Mouse (Mus musculus) telencephalon, adult 2 months (tissue): ENCODE measurements around the gene Mup20.
"Not testable (repeated sequence)": the region's sequence is repeated elsewhere in the genome, so short reads cannot be mapped to it uniquely, and the experiment has no call there.

Source experiments
- DNase-seq: peaks from one replicate; pipeline ENCODE4 v3.0.0-alpha.2; 2011; ENCODE audit warnings: low read depth, low spot score

Mup20 gene

DNA sequence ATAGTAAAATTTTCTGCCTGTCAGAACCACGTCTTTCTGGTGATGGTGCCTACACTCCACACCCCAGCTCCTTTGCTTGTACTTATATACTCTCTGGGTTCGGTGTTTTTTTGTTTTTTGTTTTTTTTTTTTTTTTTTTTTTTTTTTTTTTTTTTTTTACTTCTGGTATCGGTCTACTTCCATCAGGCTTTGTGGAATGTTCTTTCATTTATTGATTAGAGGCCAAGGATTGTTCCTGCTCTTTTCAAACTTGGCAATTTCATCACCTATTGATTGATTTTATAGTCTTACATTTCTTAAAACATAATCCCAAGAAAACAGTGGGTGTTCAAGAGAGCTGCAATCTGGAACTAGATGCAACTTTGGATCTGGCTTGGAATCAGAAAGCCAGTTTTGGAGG is at the start of gene Mup20:
TSS of gene Mup20 (minus strand) at position 101 of the 400 bp plus-strand sequence.
- not testable (repeated sequence) for DNase-seq

DNA sequence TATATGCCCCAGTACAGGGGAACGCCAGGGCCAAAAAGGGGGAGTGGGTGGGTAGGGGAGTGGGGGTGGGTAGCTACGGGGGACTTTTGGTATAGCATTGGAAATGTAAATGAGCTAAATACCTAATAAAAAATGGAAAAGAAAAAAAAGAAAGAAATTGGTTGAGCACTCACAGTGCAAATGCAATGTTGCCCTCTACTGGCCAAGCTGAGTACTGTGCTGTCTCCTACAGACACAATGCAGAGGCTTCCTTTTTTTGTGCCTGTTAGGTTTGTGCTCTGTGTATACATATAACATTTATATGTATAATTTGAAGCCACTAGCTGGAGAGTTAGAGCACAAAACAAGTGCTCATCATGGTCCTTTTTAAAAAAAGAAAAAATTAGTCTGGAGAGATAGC is 49.4 kb upstream of the Mup20 start:
- not testable (repeated sequence) for DNase-seq

DNA sequence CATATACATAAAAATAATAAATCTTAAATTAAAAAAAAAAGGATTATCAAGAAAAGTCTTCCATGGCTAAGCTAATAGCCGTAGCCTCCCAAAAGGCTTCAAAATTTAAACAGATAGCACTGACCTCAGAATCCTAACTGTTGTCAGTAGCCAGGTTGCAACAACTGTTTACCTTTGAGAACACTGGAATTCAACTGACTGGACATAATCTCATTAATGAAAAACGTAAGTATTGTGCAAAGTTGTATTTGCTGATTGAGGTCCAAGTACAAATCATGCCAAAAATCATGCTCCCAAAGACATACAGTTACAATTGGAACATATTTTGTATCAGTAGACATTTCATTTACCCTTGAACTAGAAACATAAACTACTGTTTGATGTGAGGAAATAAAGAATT is 34.0 kb upstream of the Mup20 start:
- no peak for DNase-seq

DNA sequence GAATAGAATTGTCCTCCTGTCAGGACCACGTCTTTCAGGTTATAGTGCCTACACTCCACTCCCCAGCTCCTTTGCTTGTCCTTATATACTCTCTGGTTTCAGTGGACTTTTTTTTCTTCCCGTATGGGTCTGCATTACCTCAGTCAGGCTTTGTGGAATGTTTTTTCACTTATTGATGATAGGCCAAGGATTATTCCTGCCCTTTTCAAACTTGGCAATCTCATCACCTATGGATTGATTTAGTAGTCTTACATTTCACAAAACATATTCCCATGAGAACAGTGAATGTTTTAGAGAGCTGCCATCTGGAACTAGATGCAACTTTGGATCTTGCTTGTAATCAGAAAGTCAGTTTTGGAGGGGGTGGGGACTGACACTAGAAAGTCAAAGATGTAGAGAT is 33.3 kb upstream of the Mup20 start, which contains the start of gene Mup3:
TSS of gene Mup3 (minus strand) at position 102 of the 400 bp plus-strand sequence.
- no peak for DNase-seq

DNA sequence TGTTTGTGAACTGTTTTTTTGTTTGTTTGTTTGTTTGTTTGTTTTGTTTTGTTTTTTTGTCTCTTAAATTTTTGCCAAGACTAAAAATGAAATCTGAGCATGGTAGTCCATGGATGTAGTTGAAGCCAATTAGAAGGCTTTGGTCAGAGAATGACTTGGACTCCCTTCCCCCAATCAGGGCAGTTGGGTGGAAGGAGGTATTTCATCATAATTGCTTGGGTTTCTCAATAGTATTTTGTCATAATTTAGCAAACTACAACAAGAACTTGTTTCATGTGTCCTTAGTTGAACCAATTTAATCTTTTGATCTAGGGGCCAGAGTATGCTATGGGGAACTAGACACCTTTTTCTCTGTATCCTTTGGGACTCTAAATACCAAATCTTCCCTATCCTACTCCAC is 28.8 kb upstream of the Mup20 start:
- DNase-seq, result no peak

DNA sequence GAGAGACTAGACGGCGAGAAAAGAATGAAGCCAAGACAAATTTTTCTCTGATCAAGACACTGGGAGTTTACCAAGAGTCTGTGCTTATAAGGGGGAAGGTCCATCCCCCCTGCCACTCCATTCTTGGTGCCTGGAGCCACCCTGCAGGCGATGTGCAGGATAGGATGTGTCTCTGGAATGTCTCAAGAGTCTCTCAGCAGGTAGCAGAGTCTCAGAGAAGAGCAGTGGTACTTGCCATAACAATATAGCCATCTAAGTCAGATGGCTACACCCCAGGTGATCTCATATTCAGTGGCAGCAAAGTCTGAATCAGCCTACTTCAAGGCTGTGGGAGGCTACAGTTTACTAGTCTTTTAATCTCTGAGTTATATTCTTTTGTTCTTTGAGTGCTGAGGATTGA is 21.2 kb upstream of the Mup20 start:
- no peak for DNase-seq

DNA sequence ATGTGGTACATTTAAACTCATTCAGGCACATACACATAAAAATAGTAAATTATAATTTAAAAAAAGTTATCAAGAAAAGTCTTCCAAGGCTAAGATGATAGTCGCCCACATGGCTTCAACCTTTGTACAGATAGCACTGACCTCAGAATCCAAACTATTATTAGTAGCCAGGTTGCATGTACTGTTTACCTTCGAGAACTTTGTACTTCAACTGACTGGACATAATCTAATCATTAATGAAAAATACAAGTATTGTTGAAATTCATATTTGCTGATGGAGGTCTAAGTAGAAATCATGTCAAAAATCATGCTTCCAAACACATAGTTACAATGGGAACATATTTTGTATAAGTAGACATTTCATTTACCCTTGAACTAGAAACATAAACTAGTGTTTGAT is 822 bp upstream of the Mup20 start:
- not testable (repeated sequence) for DNase-seq

DNA sequence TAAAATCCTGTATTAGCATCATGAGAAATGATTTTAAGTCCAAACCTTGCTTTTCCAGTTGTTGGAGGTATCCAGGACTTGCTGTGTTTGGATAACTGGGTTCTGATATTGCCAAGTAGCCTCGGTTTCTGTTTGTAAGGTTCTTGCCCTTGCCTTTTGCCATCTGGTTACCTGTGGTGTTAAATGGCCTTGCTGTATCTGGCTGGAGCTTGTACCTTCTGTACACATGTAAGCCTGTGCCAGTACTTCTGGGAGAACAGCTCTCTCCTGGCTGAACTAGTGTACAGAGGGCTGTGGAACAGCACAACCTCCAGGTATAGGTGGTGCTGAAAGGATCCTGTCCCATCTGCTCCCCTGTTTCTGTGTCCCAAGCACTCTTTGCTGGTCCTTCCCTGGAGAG is 27.7 kb downstream of the Mup20 start:
- no peak for DNase-seq

DNA sequence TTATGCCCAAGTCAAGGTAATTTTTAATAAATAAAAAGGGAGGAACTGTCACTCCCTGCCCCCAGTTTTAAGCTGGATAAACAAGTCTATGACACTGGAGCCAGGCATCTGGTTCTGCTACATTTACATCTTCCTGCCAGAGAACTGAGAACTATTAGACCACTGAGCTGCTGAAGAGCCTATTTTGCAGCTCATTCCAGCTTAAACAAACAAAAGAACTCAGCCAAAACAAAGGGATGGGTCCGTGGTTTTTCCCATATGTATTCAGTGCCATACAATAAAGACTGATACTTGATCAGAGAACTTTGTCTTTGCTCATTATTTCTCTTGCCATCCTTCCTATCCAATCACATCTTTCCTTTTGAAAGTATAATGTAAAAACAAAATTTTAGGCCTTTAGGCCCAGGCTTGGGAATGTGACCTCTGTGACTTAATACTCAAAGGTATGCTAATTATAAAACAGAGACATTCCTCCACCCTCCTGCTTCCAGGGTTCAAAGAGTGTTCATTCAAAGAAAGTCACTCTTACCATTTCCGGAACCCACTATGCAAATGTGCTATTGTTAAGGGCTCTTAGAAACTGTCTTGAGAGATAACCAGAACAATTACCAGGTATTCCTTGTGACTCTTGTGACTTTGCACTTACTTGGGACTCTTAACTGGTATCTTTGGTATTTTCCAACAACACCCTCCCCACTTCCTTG is 29.6 kb downstream of the Mup20 start:
- DNase-seq, result no peak

DNA sequence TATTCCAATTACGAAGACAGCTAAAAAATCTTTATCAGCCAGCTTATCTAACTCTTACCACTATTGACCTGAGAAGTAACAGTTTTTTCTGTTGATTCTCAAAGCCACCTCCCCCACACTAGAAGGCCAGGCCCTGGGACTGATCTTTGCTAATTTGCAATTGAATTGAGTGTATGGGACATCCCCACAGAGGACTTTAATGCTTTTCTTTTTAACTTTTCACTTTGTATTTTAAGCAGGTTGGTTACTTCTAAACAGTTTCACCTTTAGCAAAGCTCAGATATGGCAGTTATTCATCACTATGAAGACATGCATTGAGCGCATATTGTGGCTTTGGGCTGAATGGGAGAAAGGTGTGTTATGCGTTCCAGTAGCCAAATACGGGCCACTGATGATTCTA is 30.3 kb downstream of the Mup20 start:
- no peak for DNase-seq

DNA sequence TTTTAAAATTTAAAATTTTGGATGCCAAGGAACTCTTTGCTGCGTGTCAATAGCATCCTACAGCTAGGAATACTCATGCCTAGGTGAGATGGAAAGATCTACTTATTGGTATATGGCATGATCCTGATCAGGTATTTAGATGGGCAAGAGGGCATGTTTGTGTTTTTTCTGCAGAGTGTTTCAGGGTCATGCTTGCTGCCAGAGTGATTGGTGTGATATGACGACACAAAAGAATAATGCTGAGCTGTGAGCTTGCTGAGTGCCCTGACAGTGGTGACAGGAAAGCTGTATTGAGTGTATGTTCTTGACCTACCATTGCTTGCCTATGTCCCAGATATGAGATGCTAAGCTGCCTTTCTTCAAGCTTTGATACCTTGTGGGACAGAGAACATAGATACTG is 30.8 kb downstream of the Mup20 start:
- no peak for DNase-seq

DNA sequence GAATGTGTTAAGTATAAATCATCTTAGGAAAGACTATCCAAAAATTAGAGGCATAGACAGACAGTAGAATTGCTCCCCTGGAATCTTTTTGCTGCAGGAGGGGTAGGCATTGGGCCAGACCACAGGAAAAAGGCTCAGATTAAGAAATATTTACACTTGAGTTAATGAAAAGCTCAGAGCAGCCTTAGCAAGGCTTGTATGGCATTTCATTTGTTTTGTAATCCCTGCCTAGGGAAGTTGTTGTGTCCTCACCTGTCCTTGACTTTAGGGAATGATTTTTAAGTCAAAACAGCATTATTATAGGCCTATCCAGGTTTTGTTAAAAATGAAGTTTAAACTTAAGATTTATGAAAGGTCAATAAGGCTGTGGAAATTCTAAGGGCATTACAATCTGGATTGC is 33.4 kb downstream of the Mup20 start:
- DNase-seq, result not testable (repeated sequence)
